Mouse (Mus musculus): ENCODE measurements at regions not wholly inside any gene's neighbourhood (a gene's known extent, or its start where the extent isn't known, plus 50 kb on each side); places are given as distances from the start of the nearest gene placed in this dataset.
"Not testable (repeated sequence)": the region's sequence is repeated elsewhere in the genome, so short reads cannot be mapped to it uniquely, and the experiment has no call there.

DNA sequence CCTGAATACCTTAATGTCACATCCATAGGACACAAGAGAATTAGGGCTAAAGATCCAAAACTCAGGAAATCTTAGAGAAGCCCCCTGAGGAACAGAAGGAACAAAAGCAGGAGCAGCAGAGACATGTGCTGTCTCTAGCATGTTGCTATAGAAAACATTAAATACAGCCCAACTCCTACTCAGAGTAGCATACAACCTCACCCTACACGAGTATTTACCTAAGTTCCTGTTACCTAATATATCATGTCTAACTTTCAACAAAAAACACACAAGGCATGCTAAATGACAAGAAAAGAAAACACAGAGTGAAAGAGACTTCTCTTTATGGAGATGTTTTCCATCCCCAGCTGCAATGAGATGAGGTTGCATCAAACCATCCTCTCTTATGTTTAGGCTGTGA, 216.4 kb upstream of the Col8a1 start:
- TF ChIP-seq POLR2A (IDR thresholded peaks at IDR 0.05; ENCODE audit: low read depth, low read length): no peak
- no peak for TF ChIP-seq CTCF (IDR thresholded peaks at IDR 0.05; ENCODE audit: borderline replicate concordance, insufficient read depth, low read length)
- H3K4me1 ChIP-seq (ENCODE audit: control insufficient read depth, insufficient read depth, low read length): no peaks in the 10 kb centered on the region
- H3K27ac ChIP-seq (ENCODE audit: insufficient read depth, low read length): no peak overlapping the region
- H3K4me3 ChIP-seq (ENCODE audit: insufficient read depth, low read length): no peak overlapping the region

DNA sequence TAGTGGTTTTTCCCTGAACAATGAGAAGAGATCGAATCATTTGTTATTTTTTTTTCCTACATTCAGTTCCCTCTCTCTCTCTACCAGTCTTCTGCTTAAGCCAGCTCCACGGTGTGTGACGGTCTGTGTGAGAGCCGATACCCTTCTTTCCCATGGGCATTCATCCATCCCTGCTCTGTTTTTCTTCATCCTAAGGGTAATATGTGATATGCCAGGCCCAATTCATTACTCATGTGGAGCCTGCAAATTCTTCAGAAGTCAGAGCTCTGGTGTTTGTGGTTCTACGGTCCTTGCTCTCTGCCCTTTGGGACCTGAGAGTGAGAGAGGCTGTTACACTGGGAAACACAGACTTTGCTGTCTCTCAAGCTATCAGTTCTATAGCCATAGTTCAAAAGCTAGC, 229.6 kb upstream of the Col8a1 start:
- TF ChIP-seq POLR2A (IDR thresholded peaks at IDR 0.05; ENCODE audit: low read depth, low read length): no peak
- no peak for TF ChIP-seq CTCF (IDR thresholded peaks at IDR 0.05; ENCODE audit: borderline replicate concordance, insufficient read depth, low read length)
- Histone ChIP-seq H3K27ac (ENCODE audit: insufficient read depth, low read length) (no peak overlapping the region; the same call in 1 of the 2 replicates), H3K4me3 (ENCODE audit: insufficient read depth, low read length) (no peak overlapping the region), H3K4me1 (ENCODE audit: control insufficient read depth, insufficient read depth, low read length) (no peaks in the 10 kb centered on the region)

DNA sequence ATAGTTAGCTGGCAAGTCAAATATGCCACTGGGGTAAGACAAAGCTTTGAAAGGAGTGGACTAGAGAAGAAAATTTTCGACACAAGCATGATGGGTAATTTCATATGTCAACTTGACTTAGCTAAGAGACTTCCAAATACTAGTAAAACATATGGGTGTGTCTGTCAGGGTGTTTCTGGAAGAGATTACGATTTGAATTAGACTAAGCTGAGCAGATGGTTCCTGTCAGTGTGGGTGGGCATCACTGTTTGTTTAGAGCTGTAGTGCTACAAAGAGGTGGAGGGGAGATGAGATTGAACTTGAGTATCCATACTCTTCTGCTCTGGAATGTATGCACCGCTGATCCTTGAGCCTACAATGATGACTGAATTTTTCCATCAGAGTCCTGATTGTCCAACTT, 251.2 kb upstream of the Col8a1 start:
- Histone ChIP-seq H3K4me3 (ENCODE audit: insufficient read depth, low read length) (no peak overlapping the region), H3K27ac (ENCODE audit: insufficient read depth, low read length) (0 out of 2 replicates have a peak overlapping the region, but pooled peaks have one; percentile 18), H3K4me1 (ENCODE audit: control insufficient read depth, insufficient read depth, low read length) (no peaks in the 10 kb centered on the region)
- TF ChIP-seq POLR2A (IDR thresholded peaks at IDR 0.05; ENCODE audit: low read depth, low read length) (no peak), CTCF (IDR thresholded peaks at IDR 0.05; ENCODE audit: borderline replicate concordance, insufficient read depth, low read length) (no peak)

DNA sequence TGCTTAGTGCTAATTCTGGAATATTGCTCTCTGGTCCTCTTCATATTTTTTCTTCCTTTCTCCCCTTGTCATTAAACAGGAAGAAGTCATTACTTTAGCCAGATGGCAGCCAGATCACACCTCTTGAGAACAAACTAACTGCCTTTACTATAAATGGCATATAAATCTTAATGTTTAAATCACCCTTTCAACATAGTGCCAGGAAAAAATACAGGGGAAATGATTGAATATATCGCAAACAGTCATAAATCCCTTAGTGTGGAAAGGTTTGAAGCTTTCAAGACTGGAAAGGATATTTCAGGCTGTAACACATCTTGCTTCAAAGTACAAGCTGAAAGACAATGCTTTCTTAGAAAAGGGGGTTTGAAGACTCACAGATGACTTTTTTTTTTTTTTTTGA, 259.0 kb upstream of the Col8a1 start:
- no peak for TF ChIP-seq POLR2A (IDR thresholded peaks at IDR 0.05; ENCODE audit: low read depth, low read length)
- Histone ChIP-seq H3K4me1 (ENCODE audit: control insufficient read depth, insufficient read depth, low read length) (no peaks in the 10 kb centered on the region), H3K4me3 (ENCODE audit: insufficient read depth, low read length) (no peak overlapping the region), H3K27ac (ENCODE audit: insufficient read depth, low read length) (no peak overlapping the region)

DNA sequence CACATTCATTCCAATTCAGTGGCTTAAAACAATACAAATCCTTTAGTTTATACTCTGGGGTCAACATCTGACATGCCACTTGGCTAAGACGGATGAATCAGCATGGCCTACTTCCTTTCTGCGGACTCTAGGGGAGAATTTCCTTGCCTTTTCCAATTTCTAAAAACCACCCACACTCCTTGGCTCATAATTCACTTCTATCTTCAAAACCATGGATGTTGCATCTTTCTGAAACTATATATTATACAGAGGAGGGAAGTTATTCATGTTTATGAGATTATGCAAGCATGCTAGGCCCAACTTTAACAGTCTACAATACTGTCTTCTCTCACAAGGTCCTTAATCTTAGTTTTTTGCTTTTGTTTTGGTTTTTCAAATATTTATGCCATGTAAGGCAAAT, 273.0 kb upstream of the Col8a1 start:
- no peaks in the 10 kb centered on the region for H3K4me1 ChIP-seq (ENCODE audit: control insufficient read depth, insufficient read depth, low read length)
- TF ChIP-seq CTCF (IDR thresholded peaks at IDR 0.05; ENCODE audit: borderline replicate concordance, insufficient read depth, low read length) (no peak), POLR2A (IDR thresholded peaks at IDR 0.05; ENCODE audit: low read depth, low read length) (no peak)
- no peak overlapping the region for H3K4me3 ChIP-seq (ENCODE audit: insufficient read depth, low read length)
- H3K27ac ChIP-seq (ENCODE audit: insufficient read depth, low read length): no peak overlapping the region

DNA sequence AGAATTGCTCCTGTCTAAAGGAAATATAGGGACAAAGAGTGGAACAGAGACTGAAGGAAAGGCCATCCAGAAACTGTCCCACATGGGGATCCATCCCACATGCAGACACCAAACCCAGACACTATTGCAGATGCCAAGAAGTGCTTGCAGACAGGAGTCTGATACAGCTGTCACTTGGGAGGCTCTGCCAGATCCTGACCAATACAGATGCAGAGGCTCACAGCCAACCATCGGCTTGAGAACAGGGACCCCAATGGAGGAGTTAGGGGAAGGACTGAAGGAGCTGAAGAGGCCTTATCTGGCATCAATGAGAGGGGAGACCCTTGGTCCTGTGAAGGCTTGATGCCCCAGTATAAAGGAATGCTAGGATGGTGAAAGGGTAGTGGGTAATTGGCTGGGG, 274.0 kb upstream of the Col8a1 start:
- H3K4me3 ChIP-seq (ENCODE audit: insufficient read depth, low read length); H3K27ac ChIP-seq (ENCODE audit: insufficient read depth, low read length); H3K4me1 ChIP-seq (ENCODE audit: control insufficient read depth, insufficient read depth, low read length): not testable (repeated sequence)

DNA sequence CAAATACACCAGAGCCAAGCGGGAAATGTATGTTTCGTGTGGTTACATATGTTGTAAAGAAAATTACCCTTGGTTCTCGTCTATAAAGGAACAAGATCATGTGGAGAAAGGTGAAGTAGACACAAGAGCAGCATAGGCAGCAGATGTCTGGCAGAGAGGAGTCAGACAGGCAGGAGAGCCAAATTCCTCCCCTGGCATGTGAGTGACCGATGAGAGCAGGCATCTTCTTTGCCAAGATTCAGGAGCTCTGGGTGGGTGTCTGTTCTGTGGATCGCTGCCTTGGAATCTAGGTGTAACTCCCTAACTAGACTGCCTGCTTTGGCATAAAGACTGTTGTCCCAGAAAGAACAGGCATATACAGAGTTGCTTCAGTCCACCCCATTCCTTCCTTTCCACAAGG, 275.1 kb upstream of the Col8a1 start:
- H3K4me3 ChIP-seq (ENCODE audit: insufficient read depth, low read length): no peak overlapping the region
- TF ChIP-seq CTCF (IDR thresholded peaks at IDR 0.05; ENCODE audit: borderline replicate concordance, insufficient read depth, low read length) (no peak), POLR2A (IDR thresholded peaks at IDR 0.05; ENCODE audit: low read depth, low read length) (no peak)
- H3K27ac ChIP-seq (ENCODE audit: insufficient read depth, low read length): no peak overlapping the region
- no peaks in the 10 kb centered on the region for H3K4me1 ChIP-seq (ENCODE audit: control insufficient read depth, insufficient read depth, low read length)

DNA sequence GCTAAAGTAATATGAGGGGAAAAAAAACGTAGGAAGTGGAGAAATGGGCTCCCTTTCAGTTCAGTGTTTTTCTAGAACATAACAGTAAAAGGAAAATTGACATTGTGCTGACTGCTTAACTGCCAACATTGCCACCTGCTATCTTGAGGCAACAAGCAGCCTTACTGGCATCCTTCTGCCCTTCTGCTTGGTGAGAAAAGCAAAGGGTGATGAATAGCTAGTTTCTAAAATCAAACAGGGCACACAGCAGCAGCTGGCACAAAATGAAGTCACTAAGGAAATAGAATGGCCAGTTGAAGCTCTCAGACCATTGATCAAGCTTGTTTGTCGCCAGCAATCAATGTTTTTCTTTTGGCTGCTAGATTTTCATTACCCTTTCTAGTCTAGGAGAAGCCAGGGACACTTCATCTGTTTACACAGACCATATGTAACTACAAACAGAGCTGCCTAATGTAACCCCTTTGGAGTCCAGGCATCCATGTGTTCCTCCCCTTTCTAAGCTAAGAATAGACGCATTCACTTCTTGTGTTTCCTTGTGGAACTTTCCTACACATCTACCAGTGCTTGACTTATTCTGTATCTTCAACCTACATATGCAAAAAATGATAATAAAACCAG, 314.2 kb upstream of the Col8a1 start:
- TF ChIP-seq CTCF (IDR thresholded peaks at IDR 0.05; ENCODE audit: borderline replicate concordance, insufficient read depth, low read length): no peak
- TF ChIP-seq POLR2A (IDR thresholded peaks at IDR 0.05; ENCODE audit: low read depth, low read length): no peak
- Histone ChIP-seq H3K27ac (ENCODE audit: insufficient read depth, low read length) (no peak overlapping the region), H3K4me1 (ENCODE audit: control insufficient read depth, insufficient read depth, low read length) (no peaks in the 10 kb centered on the region; the same call in 1 of the 2 replicates), H3K4me3 (ENCODE audit: insufficient read depth, low read length) (no peak overlapping the region)

DNA sequence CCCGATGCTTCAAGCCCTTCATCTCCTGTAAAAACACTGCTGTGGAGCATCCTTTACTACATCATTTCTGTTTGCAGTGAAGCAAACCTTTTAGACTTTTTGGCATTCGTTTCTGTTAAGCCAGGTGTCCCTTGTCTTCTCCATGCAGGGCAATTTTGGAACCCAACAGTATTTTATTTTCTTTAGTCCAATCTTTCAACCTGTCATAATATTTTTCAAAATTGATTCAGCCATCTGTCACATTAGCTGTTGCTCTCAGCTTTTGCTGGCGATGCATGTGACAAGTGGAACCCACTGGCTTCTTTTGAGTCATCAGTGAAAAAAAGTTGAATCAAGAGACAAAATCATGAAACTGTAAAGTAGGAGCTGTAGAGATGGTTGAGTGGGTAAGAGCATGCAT, 317.9 kb upstream of the Col8a1 start:
- Histone ChIP-seq H3K4me3 (ENCODE audit: insufficient read depth, low read length) (no peak overlapping the region), H3K27ac (ENCODE audit: insufficient read depth, low read length) (no peak overlapping the region), H3K4me1 (ENCODE audit: control insufficient read depth, insufficient read depth, low read length) (no peaks in the 10 kb centered on the region)
- TF ChIP-seq CTCF (IDR thresholded peaks at IDR 0.05; ENCODE audit: borderline replicate concordance, insufficient read depth, low read length) (no peak), POLR2A (IDR thresholded peaks at IDR 0.05; ENCODE audit: low read depth, low read length) (no peak)

DNA sequence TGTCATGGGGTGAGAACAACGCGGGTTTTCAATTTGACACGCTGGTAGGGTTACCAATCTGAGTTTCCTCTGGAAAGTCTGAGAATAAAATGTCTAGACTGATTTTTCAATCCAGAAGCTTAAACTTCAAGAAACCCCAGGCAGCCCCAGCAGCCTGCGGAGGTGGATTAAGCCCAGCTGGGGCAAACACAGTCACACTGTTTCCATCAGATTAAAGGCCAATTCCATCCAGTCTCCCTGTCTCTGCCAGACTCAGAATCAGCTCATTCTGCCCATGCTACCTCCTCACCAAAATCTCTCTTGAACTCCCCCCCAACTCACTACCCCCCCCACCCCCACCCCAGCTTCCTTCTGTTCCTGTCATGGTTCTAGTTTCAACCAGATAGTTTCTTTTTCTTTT, 307.9 kb upstream of the Dcbld2 start:
- H3K27ac ChIP-seq (ENCODE audit: insufficient read depth, low read length): no peak overlapping the region
- no peak overlapping the region for H3K4me3 ChIP-seq (ENCODE audit: insufficient read depth, low read length)
- no peaks in the 10 kb centered on the region for H3K4me1 ChIP-seq (ENCODE audit: control insufficient read depth, insufficient read depth, low read length)
- TF ChIP-seq POLR2A (IDR thresholded peaks at IDR 0.05; ENCODE audit: low read depth, low read length) (no peak), CTCF (IDR thresholded peaks at IDR 0.05; ENCODE audit: borderline replicate concordance, insufficient read depth, low read length) (no peak)

DNA sequence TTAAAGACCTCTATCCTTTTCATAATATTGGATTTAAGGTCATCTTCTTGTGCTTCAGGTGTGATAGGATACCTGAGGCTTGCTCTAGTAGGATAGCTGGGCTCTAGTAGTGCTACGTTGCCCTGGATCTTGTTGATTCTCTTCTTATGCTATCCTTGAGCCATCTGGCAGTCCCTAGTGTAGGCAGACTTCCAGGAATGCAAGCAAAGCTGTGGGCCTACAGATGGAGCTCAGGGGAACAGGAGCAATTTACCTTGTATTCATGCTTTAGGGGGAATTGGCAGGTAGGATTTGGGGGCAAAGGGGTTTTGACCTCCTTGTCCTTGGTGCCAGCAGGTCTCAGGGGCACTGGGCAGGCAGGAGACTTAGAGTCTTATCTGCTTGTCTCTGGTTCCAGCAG, 297.8 kb upstream of the Dcbld2 start:
- TF ChIP-seq POLR2A (IDR thresholded peaks at IDR 0.05; ENCODE audit: low read depth, low read length): no peak
- no peak for TF ChIP-seq CTCF (IDR thresholded peaks at IDR 0.05; ENCODE audit: borderline replicate concordance, insufficient read depth, low read length)
- no peaks in the 10 kb centered on the region for H3K4me1 ChIP-seq (ENCODE audit: control insufficient read depth, insufficient read depth, low read length)
- no peak overlapping the region for H3K27ac ChIP-seq (ENCODE audit: insufficient read depth, low read length)
- H3K4me3 ChIP-seq (ENCODE audit: insufficient read depth, low read length): no peak overlapping the region

All from embryonic fibroblast, embryonic 13.5 days (primary cell).